Mouse (Mus musculus): ENCODE measurements around the gene Rchy1. TPM values are rescaled to one million over a fixed set of nuclear protein-coding genes. Genes with fewer than 3 reads are reported as not detected.
A peak's percentile ranks its signal among the peaks of the same experiment; 100 is the strongest.

Gene Rchy1
- polyA plus RNA-seq (2015; fragmentation: Nextera tagmentation; extraction: Ambion mirVana): 64.2 and 71.4 TPM in 2 replicates

DNA sequence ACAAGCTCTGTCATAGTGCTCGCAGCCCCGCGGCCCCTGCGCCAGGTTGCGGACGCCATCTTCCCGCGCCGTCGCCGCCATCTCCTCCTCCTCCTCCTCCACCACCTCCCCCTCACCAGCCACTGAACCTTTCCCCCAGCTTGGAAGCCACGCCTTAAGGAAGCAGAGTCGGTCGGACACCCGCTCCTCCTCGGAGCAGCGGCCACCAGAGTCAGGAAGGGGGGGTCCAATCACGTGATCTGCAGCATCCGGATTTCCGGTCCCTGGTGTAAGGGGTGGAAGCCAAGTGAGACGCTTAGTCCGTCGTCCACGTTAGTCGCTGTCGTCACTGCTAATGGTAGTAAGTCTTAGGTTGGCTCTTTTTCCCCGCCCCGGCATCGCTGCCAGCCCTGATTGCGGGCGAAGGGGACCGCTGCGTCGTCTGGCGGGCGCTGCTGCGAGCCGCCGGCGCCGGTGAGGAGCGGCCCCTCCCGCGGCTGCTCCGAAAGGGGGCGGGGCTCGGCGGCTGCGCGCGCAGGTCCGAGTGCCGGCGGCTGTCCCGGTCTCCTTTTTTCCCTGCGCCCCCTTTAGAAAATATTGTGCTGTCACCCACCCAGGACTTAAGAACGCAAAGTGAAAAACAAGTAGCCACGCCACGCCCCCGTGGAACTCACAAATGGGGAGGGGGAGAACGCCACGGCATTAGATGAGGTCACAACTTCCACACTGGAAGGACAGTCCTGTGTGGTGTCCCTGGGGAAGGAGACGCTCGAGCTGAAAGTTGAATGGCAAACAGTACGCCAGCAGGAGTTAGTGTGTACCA, at the start of gene Rchy1:
Rchy1 (minus strand) TSS at position 430 of the 802 bp plus-strand sequence.
- Histone ChIP-seq H3K4me2 (ENCODE audit: low read length) (peak within 1 kb of the TSS; percentile 77), H3K4me3 (replicated peaks; ENCODE audit: low read length) (peak within 1 kb of the TSS; percentile 58), H3K9ac (replicated peaks; ENCODE audit: low read depth, low read length) (peak within 1 kb of the TSS; percentile 70), H3K4me1 (replicated peaks; ENCODE audit: control insufficient read depth, insufficient read depth, low read length) (peaks cover 22% of the 10 kb centered on the region), H3K27me3 (replicated peaks; ENCODE audit: control insufficient read depth, insufficient read depth, low read length) (no peaks in the 10 kb centered on the region), H3K27ac (ENCODE audit: low read length) (peak within 1 kb of the TSS; percentile 97), H3K36me3 (ENCODE audit: control insufficient read depth, insufficient read depth) (no peaks in the 10 kb centered on the region), H3K9me3 (ENCODE audit: control insufficient read depth, low read length) (no peaks in the 10 kb centered on the region)
- WGBS: under 1% methylated on average over 64 of the region's 65 CpGs
- ATAC-seq: peak; percentile 96

DNA sequence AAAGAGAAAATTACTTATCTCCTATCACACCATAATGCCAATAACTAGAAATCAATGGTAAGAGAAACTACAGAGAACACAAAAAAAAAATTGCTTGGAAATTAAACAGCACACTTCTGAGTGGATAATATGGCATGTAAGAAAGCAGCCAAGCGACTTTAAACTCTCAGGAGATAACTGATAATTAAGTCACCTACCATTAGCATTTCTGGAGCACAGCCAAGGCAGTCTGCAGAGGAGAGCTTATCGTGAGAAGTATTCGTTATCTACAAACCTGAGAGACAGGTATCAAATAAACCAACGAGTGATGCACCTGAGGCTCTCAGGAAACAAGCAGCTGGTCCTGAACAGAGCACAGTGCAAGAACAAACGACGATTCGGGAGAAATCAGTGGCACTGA, 48.9 kb upstream of the Rchy1 start:
- H3K27me3 ChIP-seq (replicated peaks; ENCODE audit: control insufficient read depth, insufficient read depth, low read length): no peaks in the 10 kb centered on the region
- no peaks in the 10 kb centered on the region for H3K4me1 ChIP-seq (replicated peaks; ENCODE audit: control insufficient read depth, insufficient read depth, low read length)
- no peak overlapping the region for H3K9ac ChIP-seq (replicated peaks; ENCODE audit: low read depth, low read length)
- no peak for ATAC-seq
- no peak overlapping the region for H3K4me2 ChIP-seq (ENCODE audit: low read length)
- no peak overlapping the region for H3K4me3 ChIP-seq (replicated peaks; ENCODE audit: low read length)
- no peak overlapping the region for H3K27ac ChIP-seq (ENCODE audit: low read length)
- 61% methylated on average over 7 of the region's 7 CpGs for WGBS
- H3K36me3 ChIP-seq (ENCODE audit: control insufficient read depth, insufficient read depth): no peaks in the 10 kb centered on the region
- no peaks in the 10 kb centered on the region for H3K9me3 ChIP-seq (ENCODE audit: control insufficient read depth, low read length)

DNA sequence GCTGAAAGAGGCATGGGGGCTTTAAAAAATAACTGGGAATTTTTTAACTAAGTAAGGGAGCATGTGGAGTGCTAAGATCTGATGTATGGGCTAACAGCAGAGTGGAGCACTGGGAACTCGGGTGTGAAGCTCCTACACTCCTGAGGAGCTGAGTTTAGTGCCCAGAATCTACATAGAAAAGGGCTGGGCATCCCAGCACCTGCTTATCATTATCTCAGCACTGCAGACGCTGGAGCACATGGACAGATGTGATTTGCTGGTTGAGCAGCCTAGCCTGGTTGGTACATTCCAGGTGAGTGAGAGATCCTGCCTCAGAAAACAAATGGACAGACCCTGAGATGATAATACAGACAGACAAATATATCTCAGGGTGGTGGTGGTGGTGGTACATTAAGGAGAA, 47.0 kb upstream of the Rchy1 start:
- H3K9ac ChIP-seq (replicated peaks; ENCODE audit: low read depth, low read length): no peak overlapping the region
- no peak overlapping the region for H3K4me2 ChIP-seq (ENCODE audit: low read length)
- H3K27ac ChIP-seq (ENCODE audit: low read length): no peak overlapping the region
- H3K27me3 ChIP-seq (replicated peaks; ENCODE audit: control insufficient read depth, insufficient read depth, low read length): no peaks in the 10 kb centered on the region
- no peaks in the 10 kb centered on the region for H3K4me1 ChIP-seq (replicated peaks; ENCODE audit: control insufficient read depth, insufficient read depth, low read length)
- 49% methylated on average over 2 of the region's 2 CpGs for WGBS
- no peaks in the 10 kb centered on the region for H3K9me3 ChIP-seq (ENCODE audit: control insufficient read depth, low read length)
- no peaks in the 10 kb centered on the region for H3K36me3 ChIP-seq (ENCODE audit: control insufficient read depth, insufficient read depth)
- ATAC-seq: no peak
- H3K4me3 ChIP-seq (replicated peaks; ENCODE audit: low read length): no peak overlapping the region

DNA sequence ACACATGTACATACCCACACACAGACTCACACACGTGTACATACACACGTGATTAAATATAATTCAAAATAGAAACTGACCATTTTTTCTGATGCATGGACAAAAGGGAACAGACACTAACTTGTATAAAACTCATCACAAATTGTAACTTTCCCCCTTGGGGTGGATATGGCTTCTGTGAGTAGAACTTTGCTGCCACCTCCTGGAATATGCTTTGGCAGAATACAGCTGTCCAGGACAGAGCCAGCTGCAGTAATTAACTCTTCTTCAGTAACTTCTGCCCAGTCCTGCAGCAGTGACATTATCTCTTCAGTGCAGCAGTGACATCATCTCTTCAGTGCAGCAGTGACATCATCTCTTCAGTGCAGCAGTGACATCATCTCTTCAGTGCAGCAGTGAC, 40.1 kb upstream of the Rchy1 start:
- peak; percentile 61; the same call in 1 of the 2 replicates for ATAC-seq
- WGBS: 68% methylated on average over 2 of the region's 2 CpGs
- no peak overlapping the region for H3K27ac ChIP-seq (ENCODE audit: low read length)

DNA sequence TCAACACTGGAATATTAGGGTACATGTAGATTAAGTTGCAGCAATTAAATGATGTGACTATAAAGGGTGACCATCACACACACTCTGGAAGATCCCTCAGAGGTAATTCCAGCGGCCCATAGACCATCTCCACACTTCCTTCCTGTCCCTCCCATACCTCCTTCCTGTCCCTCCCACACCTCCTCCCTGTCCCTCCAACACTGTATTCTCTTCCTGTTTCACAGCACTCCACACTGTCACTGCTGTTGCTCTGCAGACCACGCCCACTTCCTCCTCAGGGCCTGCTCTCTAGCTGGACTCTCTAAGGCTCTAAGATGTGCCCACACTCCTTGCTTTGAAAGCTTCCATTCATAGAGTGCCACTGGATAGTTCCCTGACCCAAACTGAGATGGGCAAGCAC, 37.9 kb upstream of the Rchy1 start:
- no peak for ATAC-seq
- H3K4me3 ChIP-seq (replicated peaks; ENCODE audit: low read length): no peak overlapping the region
- no peak overlapping the region for H3K27ac ChIP-seq (ENCODE audit: low read length)
- no peak overlapping the region for H3K9ac ChIP-seq (replicated peaks; ENCODE audit: low read depth, low read length)
- H3K27me3 ChIP-seq (replicated peaks; ENCODE audit: control insufficient read depth, insufficient read depth, low read length): no peaks in the 10 kb centered on the region
- H3K4me2 ChIP-seq (ENCODE audit: low read length): no peak overlapping the region
- H3K9me3 ChIP-seq (ENCODE audit: control insufficient read depth, low read length): no peaks in the 10 kb centered on the region; the same call in 1 of the 2 replicates
- 83% methylated on average over 2 of the region's 2 CpGs for WGBS
- H3K4me1 ChIP-seq (replicated peaks; ENCODE audit: control insufficient read depth, insufficient read depth, low read length): no peaks in the 10 kb centered on the region
- no peaks in the 10 kb centered on the region for H3K36me3 ChIP-seq (ENCODE audit: control insufficient read depth, insufficient read depth)

More for the DNA sequence above, 40.1 kb upstream of the Rchy1 start:
- no peak overlapping the region for H3K9ac ChIP-seq (replicated peaks; ENCODE audit: low read depth, low read length)
- no peaks in the 10 kb centered on the region; the same call in 1 of the 2 replicates for H3K9me3 ChIP-seq (ENCODE audit: control insufficient read depth, low read length)
- H3K4me3 ChIP-seq (replicated peaks; ENCODE audit: low read length): no peak overlapping the region
- H3K4me1 ChIP-seq (replicated peaks; ENCODE audit: control insufficient read depth, insufficient read depth, low read length): no peaks in the 10 kb centered on the region
- H3K36me3 ChIP-seq (ENCODE audit: control insufficient read depth, insufficient read depth): no peaks in the 10 kb centered on the region
- no peaks in the 10 kb centered on the region for H3K27me3 ChIP-seq (replicated peaks; ENCODE audit: control insufficient read depth, insufficient read depth, low read length)
- H3K4me2 ChIP-seq (ENCODE audit: low read length): no peak overlapping the region

DNA sequence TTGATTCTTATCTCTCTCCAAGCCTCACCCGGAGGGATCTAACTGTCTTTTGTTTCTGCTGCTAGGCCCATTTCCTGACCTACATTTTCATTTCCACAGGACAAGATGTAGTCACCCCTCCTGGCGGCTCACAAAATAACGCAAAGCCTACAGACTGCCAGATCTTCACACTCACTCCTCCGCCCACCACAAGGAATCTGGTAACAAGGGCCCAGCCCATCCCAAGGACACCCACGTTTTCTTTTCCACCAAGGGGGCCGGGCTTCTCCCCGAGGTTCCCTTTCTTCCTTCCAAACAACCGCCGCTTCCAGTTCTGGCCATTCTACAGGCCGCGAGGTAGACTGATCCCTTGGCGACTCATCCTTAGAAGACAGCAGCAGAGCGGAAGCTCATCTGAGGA, 31.7 kb upstream of the Rchy1 start:
- Histone ChIP-seq H3K9me3 (ENCODE audit: control insufficient read depth, low read length) (no peaks in the 10 kb centered on the region; the same call in 1 of the 2 replicates), H3K4me3 (replicated peaks; ENCODE audit: low read length) (no peak overlapping the region), H3K4me1 (replicated peaks; ENCODE audit: control insufficient read depth, insufficient read depth, low read length) (no peaks in the 10 kb centered on the region), H3K27me3 (replicated peaks; ENCODE audit: control insufficient read depth, insufficient read depth, low read length) (no peaks in the 10 kb centered on the region), H3K27ac (ENCODE audit: low read length) (no peak overlapping the region), H3K9ac (replicated peaks; ENCODE audit: low read depth, low read length) (no peak overlapping the region), H3K36me3 (ENCODE audit: control insufficient read depth, insufficient read depth) (no peaks in the 10 kb centered on the region), H3K4me2 (ENCODE audit: low read length) (no peak overlapping the region)
- no peak for ATAC-seq
- WGBS: 60% methylated on average over 13 of the region's 13 CpGs

DNA sequence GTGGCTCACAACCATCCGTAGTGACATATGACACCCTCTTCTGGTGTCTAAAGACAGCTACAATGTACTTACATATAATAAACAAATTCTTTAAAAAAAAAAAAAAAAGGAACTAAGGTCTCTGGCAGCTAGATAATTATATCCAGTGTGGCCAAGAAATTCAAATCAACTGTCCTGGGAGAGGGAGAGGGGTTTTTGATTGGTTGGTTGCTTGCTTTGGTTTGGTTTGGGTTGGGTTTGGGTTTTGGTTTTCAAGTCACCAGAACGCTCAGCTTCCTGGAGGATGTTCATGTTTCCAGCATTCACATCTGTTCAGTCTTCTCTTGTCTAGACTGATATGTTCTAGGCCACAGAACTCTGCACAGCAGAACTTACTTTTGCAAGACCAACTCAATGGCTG, 30.2 kb upstream of the Rchy1 start:
- H3K4me2 ChIP-seq (ENCODE audit: low read length): no peak overlapping the region
- 98% methylated on average over 2 of the region's 2 CpGs for WGBS
- no peak overlapping the region for H3K27ac ChIP-seq (ENCODE audit: low read length)
- H3K4me1 ChIP-seq (replicated peaks; ENCODE audit: control insufficient read depth, insufficient read depth, low read length): no peaks in the 10 kb centered on the region
- H3K9me3 ChIP-seq (ENCODE audit: control insufficient read depth, low read length): no peaks in the 10 kb centered on the region
- no peaks in the 10 kb centered on the region for H3K27me3 ChIP-seq (replicated peaks; ENCODE audit: control insufficient read depth, insufficient read depth, low read length)
- H3K9ac ChIP-seq (replicated peaks; ENCODE audit: low read depth, low read length): no peak overlapping the region
- no peak for ATAC-seq
- H3K4me3 ChIP-seq (replicated peaks; ENCODE audit: low read length): no peak overlapping the region
- no peaks in the 10 kb centered on the region for H3K36me3 ChIP-seq (ENCODE audit: control insufficient read depth, insufficient read depth)

DNA sequence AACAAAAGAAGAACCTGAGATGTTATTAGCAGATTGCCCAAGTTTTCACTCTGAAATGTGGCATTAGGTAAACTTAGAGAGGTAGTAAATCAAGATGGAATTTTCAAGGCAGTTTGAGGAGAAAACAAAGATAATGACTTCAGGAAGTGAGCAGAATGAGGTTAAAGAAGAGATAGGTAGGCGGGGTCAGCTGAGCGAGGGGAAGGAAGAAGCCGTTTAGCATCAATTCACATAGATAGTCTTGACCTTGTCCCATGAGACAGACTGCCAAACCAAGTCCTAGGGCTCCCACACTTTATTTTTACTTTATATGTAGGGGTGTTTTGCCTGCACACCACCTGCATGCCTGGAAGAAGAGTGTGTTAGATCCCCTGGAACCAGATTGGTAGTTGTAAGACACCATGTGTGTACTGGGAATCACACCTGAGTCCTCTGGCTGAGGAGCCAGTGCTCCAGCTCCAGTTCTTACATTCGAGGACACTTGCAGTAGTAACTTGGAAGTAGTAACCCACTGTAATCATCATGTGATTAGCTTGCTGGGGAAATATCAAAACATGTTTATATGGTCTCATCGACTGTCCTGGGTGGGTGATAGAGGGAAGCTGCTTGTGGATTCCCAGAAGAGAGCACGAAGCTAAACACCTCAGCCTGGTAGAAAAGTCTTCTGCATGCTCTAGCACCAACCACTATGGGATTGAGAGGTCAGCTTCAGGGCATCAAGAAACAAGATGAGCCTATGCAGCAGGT, 28.5 kb upstream of the Rchy1 start:
- no peaks in the 10 kb centered on the region for H3K36me3 ChIP-seq (ENCODE audit: control insufficient read depth, insufficient read depth)
- H3K9ac ChIP-seq (replicated peaks; ENCODE audit: low read depth, low read length): no peak overlapping the region
- H3K4me1 ChIP-seq (replicated peaks; ENCODE audit: control insufficient read depth, insufficient read depth, low read length): no peaks in the 10 kb centered on the region
- ATAC-seq: no peak
- no peak overlapping the region for H3K4me2 ChIP-seq (ENCODE audit: low read length)
- H3K27me3 ChIP-seq (replicated peaks; ENCODE audit: control insufficient read depth, insufficient read depth, low read length): no peaks in the 10 kb centered on the region
- WGBS: 90% methylated on average over 6 of the region's 6 CpGs
- H3K9me3 ChIP-seq (ENCODE audit: control insufficient read depth, low read length): no peaks in the 10 kb centered on the region
- H3K27ac ChIP-seq (ENCODE audit: low read length): no peak overlapping the region
- no peak overlapping the region for H3K4me3 ChIP-seq (replicated peaks; ENCODE audit: low read length)

DNA sequence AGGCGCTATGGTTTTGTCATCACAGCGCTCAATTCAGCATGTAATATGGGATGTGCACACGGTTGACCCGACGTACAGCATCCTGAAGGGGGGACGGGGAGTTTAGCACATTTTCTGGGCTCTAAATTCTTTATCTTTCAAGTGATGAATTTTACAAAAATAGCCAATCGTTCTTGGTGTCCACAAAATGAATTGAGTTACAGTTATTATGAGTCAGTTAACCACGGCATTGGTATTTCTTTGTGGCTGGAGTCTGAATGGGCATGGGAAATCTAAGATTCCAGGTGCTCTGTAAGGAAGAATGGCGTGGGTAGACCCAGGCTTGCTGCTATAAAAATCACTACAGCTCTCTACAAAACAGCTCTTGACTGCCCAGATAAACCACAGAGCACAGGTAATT, 26.4 kb upstream of the Rchy1 start:
- Histone ChIP-seq H3K27ac (ENCODE audit: low read length) (no peak overlapping the region), H3K4me1 (replicated peaks; ENCODE audit: control insufficient read depth, insufficient read depth, low read length) (no peaks in the 10 kb centered on the region), H3K36me3 (ENCODE audit: control insufficient read depth, insufficient read depth) (no peaks in the 10 kb centered on the region), H3K4me2 (ENCODE audit: low read length) (no peak overlapping the region), H3K27me3 (replicated peaks; ENCODE audit: control insufficient read depth, insufficient read depth, low read length) (no peaks in the 10 kb centered on the region), H3K4me3 (replicated peaks; ENCODE audit: low read length) (no peak overlapping the region), H3K9me3 (ENCODE audit: control insufficient read depth, low read length) (no peaks in the 10 kb centered on the region), H3K9ac (replicated peaks; ENCODE audit: low read depth, low read length) (no peak overlapping the region)
- no peak for ATAC-seq
- WGBS: 81% methylated on average over 9 of the region's 9 CpGs
